Mouse (Mus musculus): ENCODE data around the gene Ehbp1.

Ehbp1 gene

GRCm38 (mm10) chr11:22286371-22286872 is 55.7 kb downstream of the Ehbp1 start:
- no peak for DNase-seq (ENCODE audit: low read depth, low spot score)

GRCm38 (mm10) chr11:22276656-22277055 is 65.4 kb downstream of the Ehbp1 start:
- DNase-seq (ENCODE audit: low read depth, low spot score) = no peak

GRCm38 (mm10) chr11:22274144-22274543 is 67.9 kb downstream of the Ehbp1 start:
- no peak for DNase-seq (ENCODE audit: low read depth, low spot score)

GRCm38 (mm10) chr11:22273378-22273777 is 68.7 kb downstream of the Ehbp1 start:
- DNase-seq (ENCODE audit: low read depth, low spot score) = no peak

GRCm38 (mm10) chr11:22271889-22272288 is 70.2 kb downstream of the Ehbp1 start:
- no peak for DNase-seq (ENCODE audit: low read depth, low spot score)

GRCm38 (mm10) chr11:22269643-22270042 is 72.4 kb downstream of the Ehbp1 start:
- DNase-seq (ENCODE audit: low read depth, low spot score) = no peak

- DNase-seq (ENCODE audit: low read depth, low spot score) = no peak
Measured at GRCm38 (mm10) chr11:22269173-22269572, 72.9 kb downstream of the Ehbp1 start.

GRCm38 (mm10) chr11:22267014-22267413 is 75.1 kb downstream of the Ehbp1 start:
- no peak for DNase-seq (ENCODE audit: low read depth, low spot score)

- DNase-seq (ENCODE audit: low read depth, low spot score) = no peak
Measured at GRCm38 (mm10) chr11:22255418-22255817, 86.7 kb downstream of the Ehbp1 start.

GRCm38 (mm10) chr11:22249363-22249762 is 92.7 kb downstream of the Ehbp1 start:
- no peak for DNase-seq (ENCODE audit: low read depth, low spot score)

GRCm38 (mm10) chr11:22247736-22248135 is 94.4 kb downstream of the Ehbp1 start:
- DNase-seq (ENCODE audit: low read depth, low spot score) = no peak

- DNase-seq (ENCODE audit: low read depth, low spot score) = no peak
Measured at GRCm38 (mm10) chr11:22247069-22247468, 95.0 kb downstream of the Ehbp1 start.

- no peak for DNase-seq (ENCODE audit: low read depth, low spot score)
Measured at GRCm38 (mm10) chr11:22235558-22235957, 106.5 kb downstream of the Ehbp1 start.

GRCm38 (mm10) chr11:22234739-22235138 is 107.4 kb downstream of the Ehbp1 start:
- no peak for DNase-seq (ENCODE audit: low read depth, low spot score)

- no peak for DNase-seq (ENCODE audit: low read depth, low spot score)
Measured at GRCm38 (mm10) chr11:22230906-22231305, 111.2 kb downstream of the Ehbp1 start.

- DNase-seq (ENCODE audit: low read depth, low spot score) = peak; percentile 37
Measured at GRCm38 (mm10) chr11:22225619-22226018, 116.5 kb downstream of the Ehbp1 start.

GRCm38 (mm10) chr11:22218222-22218621 is 123.9 kb downstream of the Ehbp1 start:
- no peak for DNase-seq (ENCODE audit: low read depth, low spot score)

- DNase-seq (ENCODE audit: low read depth, low spot score) = no peak
Measured at GRCm38 (mm10) chr11:22216941-22217340, 125.2 kb downstream of the Ehbp1 start.

GRCm38 (mm10) chr11:22206611-22207010 is 135.5 kb downstream of the Ehbp1 start:
- no peak for DNase-seq (ENCODE audit: low read depth, low spot score)

- no peak for DNase-seq (ENCODE audit: low read depth, low spot score)
Measured at GRCm38 (mm10) chr11:22206191-22206590, 135.9 kb downstream of the Ehbp1 start.

GRCm38 (mm10) chr11:22203413-22203812 is 138.7 kb downstream of the Ehbp1 start:
- DNase-seq (ENCODE audit: low read depth, low spot score) = no peak

GRCm38 (mm10) chr11:22201125-22201524 is 141.0 kb downstream of the Ehbp1 start:
- no peak for DNase-seq (ENCODE audit: low read depth, low spot score)

GRCm38 (mm10) chr11:22199881-22200280 is 142.2 kb downstream of the Ehbp1 start:
- no peak for DNase-seq (ENCODE audit: low read depth, low spot score)

- DNase-seq (ENCODE audit: low read depth, low spot score) = no peak
Measured at GRCm38 (mm10) chr11:22198406-22198805, 143.7 kb downstream of the Ehbp1 start.
